Mouse (Mus musculus) cortical plate, adult 2 months (tissue): Measurements from ENCODE around the gene Gpr82.

Source experiments
- CTCF ChIP-seq: fragments of 200-500 bp; IDR thresholded peaks from 2 replicates; pipeline ENCODE4 v1.5.1; 2011; ENCODE audit warnings: mild to moderate bottlenecking, control low read depth, low read length; ENCODE audit not compliant: insufficient read depth; ENCODE audit errors: extremely low read depth
- POLR2A ChIP-seq: fragments of 200-500 bp; IDR thresholded peaks from 2 replicates; pipeline ENCODE4 v1.6.1; 2011; ENCODE audit warnings: mild to moderate bottlenecking, low read length, control low read depth; ENCODE audit not compliant: insufficient read depth; ENCODE audit errors: extremely low read depth

- no peak for TF ChIP-seq CTCF
- TF ChIP-seq POLR2A, result no peak
Observed at GRCm38 (mm10) chrX:13655906-13656305, 5.3 kb upstream of the Gpr82 start.
